Mouse (Mus musculus): ENCODE data around the gene Phgr1.

Gene Phgr1

DNA sequence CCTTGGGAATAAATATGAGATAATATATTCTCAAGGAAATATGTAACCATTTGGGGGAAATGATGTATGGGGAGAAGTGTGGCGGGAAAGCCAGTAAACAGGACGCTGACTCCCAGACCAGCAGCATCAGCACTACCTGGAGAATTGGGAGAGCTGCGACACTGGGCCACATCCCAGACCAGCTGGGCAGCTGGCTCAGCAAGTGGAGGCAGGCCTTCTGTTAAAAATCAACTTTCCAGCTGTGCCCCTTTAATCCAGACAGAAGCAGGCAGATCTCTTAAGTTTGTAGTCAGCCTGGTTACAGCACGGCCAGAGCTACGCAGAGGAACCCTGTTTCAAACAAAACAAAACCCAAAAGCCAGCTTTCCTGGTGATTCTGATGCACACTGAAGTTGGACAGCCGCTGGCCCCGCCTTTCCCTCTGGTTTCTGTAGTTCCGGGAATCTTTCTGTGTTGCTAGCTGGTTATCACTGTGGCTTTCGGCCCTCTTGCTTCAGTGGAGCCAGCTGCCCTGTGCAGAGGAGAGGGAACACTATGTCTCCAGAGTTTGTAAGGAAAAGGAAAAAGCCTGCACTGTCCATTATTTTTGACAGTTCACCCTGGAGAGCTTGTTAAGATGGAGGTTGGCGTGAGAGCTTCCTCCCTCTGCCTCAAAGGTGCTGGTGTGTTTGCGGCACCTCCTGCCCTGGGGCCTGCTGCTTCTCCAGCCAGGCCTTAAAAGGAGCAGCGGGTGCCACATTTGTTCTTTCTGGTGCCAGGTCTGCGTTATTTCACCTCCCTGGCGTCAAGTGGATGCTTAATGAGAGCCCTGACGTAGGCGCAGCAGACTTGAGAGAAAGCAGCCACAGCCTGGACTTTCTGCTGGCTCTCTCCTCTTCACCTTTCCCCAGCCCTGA, 20.4 kb upstream of the Phgr1 start:
- no peak for DNase-seq (ENCODE audit: low read depth)

GRCm38 (mm10) chr2:118752792-118753108, 19.8 kb upstream of the Phgr1 start:
- DNase-seq (ENCODE audit: low read depth) = no peak

DNA sequence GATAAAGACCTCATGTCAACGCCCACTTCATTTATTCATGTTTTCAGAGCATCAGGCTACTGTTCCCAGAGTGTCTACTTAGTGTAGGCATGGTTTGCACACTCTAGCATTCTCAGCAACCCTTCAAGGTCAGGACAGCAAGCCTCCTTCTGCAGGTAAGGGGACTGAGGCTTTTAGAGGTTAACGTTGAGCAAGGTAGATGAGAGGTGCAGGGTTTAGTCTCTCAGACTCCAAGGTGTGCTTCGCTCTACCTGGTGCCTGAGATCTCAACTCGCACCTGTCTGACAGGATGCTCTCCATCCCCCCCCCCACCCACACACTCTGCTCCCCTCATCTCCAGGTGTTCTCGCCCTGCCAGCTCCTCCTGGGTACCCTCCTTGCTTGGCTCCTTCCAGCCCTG, 18.4 kb upstream of the Phgr1 start:
- DNase-seq (ENCODE audit: low read depth) = no peak

GRCm38 (mm10) chr2:118755407-118755806, 17.2 kb upstream of the Phgr1 start:
- DNase-seq (ENCODE audit: low read depth) = no peak

DNA sequence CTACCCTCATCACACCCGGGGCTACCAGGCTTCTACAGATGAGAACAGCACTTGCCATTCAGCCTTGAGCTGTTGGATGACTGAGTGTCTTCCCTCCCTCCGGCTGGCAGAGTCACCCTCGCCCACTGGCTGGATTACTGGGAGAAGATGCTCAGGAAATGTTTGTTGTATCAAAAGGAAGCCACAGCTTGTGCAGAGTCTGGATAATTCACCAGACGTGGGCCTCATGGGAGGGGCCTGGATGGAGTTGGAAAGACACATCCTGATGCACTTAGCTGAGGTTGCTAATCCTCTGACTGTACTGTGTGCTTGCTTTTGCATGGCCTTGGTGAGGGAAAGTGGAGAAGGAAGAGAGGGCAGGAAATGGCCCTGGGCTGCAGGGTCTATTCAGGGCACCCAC, 16.5 kb upstream of the Phgr1 start:
- DNase-seq (ENCODE audit: low read depth) = no peak

DNA sequence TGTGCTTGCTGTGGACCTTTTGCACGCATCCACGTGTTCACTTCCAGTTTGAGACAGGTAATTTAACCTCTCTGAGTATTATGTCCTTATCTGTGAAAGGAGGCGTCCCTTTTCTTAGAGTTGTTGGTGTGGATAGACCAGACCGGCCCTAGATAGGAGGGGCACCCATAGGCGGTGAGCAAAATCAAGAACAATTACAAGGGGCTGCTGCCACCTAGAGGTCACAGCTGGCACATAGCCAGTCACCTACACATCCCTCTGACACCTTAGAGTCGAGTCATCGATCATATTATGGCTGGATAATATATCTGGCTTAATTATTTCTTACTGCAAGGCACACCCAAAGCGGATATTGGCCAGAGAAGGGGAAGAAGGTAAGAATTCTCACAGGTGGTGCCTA, 12.7 kb upstream of the Phgr1 start:
- DNase-seq (ENCODE audit: low read depth) = no peak

- DNase-seq (ENCODE audit: low read depth) = no peak
Measured at GRCm38 (mm10) chr2:118760311-118761025, 12.1 kb upstream of the Phgr1 start.

DNA sequence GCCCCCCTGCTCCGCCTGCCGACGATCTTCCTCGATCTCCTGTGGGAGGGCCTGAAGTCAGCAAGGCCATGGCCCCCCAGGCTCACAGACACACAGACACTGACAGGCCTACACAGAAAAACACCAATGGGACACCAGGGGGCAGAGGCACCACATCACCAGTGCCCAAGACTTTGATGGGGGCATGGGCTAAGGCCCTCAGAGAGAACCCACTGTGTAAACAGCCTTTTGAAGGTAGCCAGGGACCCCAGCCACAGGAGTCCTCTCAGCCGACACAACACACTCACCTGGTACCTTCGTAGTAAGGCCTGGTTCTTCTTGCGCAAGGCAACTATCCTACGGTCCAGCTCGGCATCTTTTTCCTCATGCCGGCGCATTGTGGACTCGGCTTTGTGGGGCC, 11.2 kb upstream of the Phgr1 start:
- DNase-seq (ENCODE audit: low read depth) = no peak

DNA sequence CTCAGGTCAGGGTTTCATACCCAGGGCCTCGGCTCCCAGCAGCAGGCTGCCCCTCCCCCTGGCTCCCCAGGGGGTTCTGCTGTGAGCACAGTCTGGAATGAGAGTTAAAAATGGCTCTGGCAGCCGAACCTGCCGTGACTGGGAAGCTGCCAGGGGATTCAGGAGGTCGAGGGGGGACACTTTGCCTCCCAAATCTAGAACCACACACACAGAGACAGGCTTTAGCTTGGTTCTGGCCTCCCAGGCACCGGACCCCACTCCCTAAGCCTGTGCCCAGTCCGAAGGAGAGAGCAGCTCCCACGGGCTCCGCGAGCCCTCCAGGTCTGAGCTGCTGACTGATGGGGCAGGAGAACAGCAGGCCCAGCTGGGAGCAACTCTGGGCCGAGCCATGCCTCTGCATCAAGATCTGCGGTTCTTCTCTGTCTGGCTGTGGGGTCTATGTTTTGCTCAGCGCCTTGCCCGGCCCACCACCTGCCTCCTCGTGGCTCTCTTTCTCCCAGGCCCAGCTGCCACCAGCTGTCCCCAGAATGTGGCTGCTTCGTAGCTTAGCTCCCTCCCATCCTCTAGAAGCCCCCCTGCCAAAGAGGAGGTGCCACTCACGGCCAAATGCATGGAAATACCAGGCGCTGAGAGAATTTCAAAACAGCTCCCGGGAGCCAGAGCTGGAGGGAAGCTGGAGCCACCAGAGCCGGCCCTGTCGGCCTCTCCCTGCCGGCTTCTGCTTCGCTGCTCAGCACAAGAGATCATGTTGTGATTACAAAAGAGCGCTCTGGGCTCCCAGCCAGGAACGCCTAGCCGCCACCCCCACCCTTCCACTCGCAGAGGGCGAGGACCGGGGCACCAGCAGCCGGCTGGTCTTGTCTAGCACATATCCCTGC, 10.4 kb upstream of the Phgr1 start, which contains the start of gene Ccdc9b:
Gene Ccdc9b, minus strand, starts transcription at position 756 of the 878 bp plus-strand sequence.
- no peak for DNase-seq (ENCODE audit: low read depth)

GRCm38 (mm10) chr2:118762784-118763148, 9.8 kb upstream of the Phgr1 start:
- DNase-seq (ENCODE audit: low read depth) = no peak

DNA sequence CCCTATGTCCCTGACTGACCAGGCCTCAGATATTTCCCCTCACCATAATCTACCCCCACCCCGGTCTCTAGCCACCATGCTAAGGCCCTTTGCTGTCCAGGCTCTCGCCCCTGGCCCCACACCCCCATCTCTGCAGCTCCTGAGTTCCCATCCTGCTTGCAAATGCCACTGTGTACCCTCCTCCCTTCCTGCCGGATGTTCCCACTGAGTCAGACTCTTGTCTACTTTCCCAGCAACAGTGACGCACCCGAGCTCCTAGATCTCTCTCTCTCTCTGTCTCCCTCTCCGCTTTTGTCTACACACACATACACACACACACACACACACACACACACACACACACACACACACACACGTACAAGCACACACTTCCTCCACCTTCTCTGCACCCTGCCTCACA, 9.1 kb upstream of the Phgr1 start:
- DNase-seq (ENCODE audit: low read depth) = no peak

DNA sequence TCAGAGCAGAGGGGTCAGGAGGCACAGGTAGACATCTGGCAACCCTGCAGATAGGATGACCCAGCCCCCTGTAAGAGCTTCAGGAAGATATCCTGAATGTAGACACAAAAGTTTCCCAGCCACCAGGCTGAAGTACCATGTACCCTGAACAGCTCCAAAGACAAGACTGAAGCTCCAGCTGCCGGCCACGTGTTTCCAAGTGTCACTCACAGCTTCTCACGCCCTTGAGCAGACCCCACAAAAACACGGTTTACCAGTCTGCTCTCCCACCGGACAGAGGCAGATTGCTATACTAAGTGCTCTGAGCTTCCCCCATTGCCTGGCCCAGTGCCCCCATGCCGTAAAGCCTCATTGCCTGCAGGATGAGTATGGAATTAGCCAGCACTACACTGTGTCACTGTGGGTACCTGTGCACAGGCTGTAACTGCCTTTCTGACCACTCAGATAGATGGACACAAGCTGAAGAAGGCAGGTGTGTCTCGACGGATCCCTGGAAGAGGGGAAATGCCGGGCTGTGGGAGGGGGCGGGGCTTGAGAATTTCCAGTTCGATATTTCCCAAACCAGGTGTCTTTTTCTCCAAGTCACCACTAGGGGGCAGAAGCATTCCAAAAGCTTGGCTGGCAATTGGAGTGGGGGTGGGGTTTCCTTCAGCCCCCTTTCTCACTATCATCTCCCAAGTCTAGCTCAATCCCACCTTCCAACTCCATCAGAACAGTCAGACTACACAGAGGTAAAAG, 8.3 kb upstream of the Phgr1 start:
- DNase-seq (ENCODE audit: low read depth) = no peak

- no peak for DNase-seq (ENCODE audit: low read depth)
Measured at GRCm38 (mm10) chr2:118764875-118765274, 7.7 kb upstream of the Phgr1 start.

GRCm38 (mm10) chr2:118766041-118767033, 6.2 kb upstream of the Phgr1 start:
- DNase-seq (ENCODE audit: low read depth) = no peak

GRCm38 (mm10) chr2:118774536-118774935, 2.0 kb downstream of the Phgr1 start:
- no peak for DNase-seq (ENCODE audit: low read depth)

DNA sequence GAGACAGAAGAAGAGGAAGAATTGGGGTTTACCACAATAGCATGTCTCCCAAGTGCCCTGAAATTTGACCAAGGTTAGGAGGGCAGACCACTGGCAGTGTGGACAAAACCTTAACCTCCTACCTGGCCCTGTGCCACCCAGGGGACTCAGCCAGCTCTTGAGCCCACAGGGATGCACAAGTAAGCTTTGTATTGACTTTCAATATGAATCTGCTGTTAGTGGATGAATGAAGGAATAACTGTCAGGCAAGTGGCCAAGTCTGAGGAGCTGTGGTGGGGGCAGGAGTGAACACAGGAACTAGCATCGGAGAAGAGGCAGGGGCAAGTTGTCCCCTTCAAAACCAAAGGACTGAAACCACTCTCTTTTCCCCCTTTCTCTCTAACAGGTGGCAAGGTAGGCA, 2.8 kb downstream of the Phgr1 start:
- DNase-seq (ENCODE audit: low read depth) = no peak

DNA sequence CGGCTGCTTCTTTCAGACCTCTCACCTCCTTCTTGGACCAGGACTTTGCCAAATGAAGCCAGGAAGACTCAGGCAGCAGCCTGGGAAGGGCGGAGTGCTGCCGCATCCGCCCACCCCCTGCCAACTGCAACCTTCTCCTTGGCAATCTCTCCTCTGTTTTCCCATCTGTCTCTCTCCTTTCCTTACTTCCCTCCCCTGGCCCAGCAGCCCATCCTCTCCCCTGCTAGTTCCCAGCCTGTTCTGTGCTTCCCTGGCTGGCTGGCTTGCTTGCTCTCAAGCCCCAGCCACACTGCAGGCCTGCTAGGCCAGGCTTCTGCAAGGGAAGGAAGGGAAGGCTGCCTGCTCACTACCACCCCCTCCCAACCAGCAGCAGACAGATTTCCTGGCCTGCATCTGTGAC, 3.3 kb downstream of the Phgr1 start:
- no peak for DNase-seq (ENCODE audit: low read depth)

- no peak for DNase-seq (ENCODE audit: low read depth)
Measured at GRCm38 (mm10) chr2:118776295-118776694, 3.7 kb downstream of the Phgr1 start.

DNA sequence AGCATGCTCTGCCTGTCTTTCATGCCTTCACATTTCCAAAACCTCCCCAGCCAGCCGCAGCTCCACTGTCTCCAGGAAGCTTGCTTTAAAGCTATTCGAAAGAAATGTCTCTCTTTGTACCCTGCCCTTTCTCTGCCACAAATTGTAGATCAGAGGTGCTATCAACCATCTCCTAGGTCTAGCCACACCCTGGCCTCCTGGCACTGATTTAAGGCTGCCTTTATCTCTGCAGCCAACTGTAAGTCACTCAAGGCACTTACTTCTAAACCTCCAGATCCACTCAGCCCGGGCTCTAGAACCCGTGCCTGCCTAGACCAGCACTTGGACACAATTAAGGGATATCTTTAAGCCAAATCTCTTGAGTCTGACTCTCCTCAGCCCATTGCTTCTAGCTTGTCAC, 5.8 kb downstream of the Phgr1 start:
- no peak for DNase-seq (ENCODE audit: low read depth)

GRCm38 (mm10) chr2:118779065-118779464, 6.5 kb downstream of the Phgr1 start:
- DNase-seq (ENCODE audit: low read depth) = no peak
